Mouse (Mus musculus) ovary, postnatal 36 days (tissue): ENCODE measurements at regions not wholly inside any gene's neighbourhood (a gene's known extent, or its start where the extent isn't known, plus 50 kb on each side); places are given as distances from the start of the nearest gene placed in this dataset.

Experiments used
- DNase-seq: peaks from one replicate; pipeline ENCODE4 v3.0.0; 2022; ENCODE audit warnings: low spot score, mixed read lengths

DNA sequence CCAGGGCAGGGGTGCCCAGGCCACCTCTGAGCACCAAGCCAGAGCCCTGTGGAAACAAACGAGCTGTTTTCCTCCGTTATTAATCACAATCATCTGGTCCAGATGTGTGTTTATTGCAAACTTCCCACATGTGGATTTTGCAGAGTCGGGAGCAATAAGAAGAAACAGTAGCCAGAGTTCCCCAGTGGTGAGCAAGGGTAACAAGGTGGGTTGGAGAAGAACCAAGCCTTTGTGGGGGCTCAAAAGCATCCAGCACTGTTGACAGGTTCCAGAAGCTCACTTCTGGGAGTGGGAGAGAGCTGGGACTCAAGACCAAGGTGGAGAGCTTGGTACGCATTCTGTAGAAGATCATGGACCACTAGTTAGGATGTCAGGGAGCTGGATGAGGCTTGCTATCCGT, 63.6 kb downstream of the Hif1an start:
- no peak for DNase-seq

DNA sequence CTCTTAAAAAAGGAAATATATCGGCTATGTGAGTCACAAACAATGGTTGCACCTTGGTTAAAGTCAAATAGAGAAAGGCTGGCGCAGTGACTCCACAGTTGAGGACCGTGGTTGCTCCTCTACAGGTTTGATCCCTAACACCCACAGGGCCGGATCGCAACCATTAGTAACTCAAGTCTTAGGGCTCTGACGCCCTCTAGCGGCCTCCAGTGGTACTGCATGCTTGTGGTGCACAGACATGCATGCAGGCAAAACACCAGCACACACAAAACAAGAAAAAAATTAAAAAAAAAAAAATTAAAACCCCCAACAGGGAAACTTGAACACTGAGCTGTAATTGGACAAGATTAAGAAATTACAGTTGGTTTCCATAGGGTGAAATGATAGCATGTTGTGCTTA, 67.1 kb downstream of the Hif1an start:
- DNase-seq, result no peak

DNA sequence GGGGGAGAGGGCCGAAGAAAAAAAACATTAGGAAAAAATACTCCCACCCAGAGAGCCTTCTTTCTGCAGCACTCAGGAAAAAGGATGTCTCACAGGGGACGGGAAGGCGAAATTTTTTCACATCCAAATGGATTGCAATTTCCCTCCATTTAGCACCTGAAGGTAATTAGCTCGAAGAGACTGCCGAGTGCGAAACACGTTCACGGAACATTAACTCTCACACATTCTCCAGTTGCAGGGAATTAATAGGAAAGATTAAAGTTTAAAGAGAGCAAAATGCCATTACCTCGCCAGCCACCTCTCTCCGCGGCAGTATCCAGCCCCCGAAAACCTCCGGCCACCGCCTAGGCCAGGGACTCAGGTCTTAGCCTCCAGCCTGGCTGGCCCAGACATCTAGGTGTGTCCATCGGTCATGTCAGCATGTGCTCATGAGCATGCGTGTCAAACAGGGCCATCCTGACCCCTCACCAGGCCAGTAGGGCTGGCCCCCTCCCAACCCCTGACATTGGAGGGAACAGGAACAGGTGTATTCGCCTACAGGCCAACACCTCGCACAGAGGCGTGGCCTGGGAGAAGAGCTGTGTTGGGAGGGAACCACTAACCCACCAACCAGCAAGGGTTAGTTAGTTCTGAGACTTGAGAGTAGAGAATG, 68.8 kb downstream of the Hif1an start:
- no peak for DNase-seq

DNA sequence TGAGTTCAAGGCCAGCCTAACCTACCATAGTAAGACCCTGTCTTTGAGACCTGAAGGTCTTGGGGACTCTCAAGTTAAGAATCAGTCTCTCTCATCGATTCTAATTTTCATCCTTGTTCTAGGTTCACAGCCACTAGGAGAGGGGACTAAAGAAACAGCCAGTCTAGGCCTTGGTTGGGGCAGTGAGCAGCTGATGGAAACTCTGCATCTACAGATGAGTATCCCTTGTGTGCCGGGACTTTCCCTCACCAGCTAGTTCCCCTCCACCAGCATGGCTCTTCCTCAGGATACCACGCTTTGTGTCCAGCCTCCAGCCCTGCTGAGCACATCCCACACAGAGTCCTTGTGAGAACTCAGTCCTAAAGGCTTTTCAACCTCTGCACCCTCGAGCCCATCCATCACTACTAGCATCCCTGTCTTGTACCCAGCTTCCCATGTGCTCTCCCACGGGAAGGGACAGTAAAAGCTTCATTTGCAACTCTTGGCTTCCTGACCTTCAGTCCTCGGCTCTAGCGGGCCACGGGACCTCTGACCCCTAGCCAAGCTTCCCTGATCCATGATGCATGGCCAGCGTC, 74.6 kb downstream of the Hif1an start:
- DNase-seq, result no peak

DNA sequence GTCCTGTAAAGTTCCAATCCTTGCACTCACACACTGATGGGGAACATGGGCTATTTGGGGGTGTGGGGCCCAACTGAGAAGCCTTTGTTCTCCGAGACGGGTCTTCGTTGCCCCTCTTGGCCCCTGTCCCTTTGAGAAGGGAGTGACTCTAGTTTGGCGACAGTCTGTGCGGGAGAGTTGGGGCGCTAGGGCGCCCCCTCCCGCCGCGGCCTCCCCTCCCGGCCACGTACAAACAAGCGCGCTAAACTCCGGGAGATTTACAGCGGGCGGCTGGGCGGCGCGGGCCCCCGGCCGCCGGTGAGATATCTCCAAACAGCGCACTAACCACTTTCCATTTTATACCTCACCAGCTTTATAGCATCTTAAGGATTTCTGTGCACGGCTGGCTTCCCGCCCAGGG, 77.4 kb downstream of the Hif1an start:
- no peak for DNase-seq

DNA sequence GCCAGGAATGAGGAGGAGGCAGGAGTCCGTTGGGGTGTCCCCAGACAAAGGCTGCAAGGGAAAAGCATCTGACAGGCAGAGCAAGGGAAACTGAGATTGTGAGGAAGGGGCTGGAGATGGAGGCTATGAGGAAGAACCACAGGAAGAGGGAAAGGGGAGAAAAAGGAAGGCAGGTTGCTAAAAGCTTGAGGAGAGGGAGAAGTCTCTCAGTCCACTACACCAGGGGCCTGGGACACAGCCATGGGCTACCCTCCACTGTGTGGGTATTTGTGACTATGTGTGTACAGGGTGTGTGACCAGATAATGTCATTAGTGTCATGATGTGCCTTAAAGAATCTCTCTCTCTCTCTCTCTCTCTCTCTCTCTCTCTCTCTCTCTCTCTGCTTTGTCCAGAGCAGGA, 77.9 kb downstream of the Hif1an start:
- no peak for DNase-seq

DNA sequence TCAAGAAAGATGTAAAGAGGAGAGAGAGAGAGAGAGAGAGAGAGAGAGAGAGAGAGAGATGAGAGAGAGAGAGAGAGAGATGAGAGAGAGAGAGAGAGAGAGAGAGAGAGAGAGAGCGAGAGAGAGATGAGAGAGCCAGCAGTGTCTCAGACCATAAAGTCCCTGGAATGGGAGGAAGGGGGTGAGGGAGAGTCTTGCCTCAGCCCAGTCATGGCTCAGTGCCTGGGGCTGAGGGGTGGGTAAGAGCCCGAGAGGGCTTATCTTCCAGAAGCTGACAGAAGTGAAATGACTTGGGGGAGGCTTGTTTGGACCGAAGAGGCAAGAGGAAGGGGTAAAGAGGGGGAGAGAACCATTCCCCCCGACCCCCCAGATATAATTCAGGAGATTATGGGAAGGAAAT, 79.6 kb downstream of the Hif1an start:
- no peak for DNase-seq

DNA sequence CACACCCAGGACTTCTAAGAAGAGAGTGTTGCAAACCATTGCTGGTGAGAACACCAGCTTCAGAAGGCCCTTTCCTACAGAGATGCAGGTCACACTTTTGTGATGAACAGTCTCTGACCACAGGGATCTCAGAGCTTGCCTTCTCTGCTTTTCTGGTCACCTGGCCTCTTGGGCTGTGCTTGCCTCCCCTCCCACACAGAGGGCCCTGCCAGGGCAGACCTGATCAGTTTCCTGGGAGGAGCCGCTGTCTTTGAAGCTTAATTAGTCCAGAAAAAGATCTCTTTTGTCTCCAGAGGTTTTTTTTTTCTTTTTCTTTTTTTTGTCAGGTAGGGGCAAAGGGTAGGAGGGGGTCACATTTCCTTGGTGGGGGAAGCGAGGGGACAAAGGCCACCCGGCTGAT, 81.7 kb downstream of the Hif1an start:
- no peak for DNase-seq

GRCm38 (mm10) chr19:44644929-44645328, 82.3 kb downstream of the Hif1an start:
- no peak for DNase-seq

DNA sequence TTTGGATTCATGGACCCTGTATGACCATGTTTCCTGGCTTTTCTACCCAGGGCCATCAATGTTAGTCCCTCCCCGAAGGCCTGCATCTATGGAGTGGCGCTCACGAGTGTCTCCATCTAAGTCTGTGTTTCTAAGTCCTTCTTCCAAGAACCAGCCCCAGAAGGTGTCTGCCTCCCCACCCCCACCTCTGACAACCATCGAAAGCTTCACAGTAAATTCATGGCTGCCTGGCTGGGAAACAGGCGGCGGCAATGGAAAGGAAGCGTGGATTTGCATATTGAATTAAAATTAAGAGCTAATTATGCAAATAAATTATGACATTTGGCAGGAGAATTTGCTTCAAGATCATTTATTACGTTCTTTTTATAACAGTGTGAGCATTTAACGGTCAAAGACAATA, 83.9 kb downstream of the Hif1an start:
- no peak for DNase-seq

GRCm38 (mm10) chr19:44649206-44649605, 86.6 kb downstream of the Hif1an start:
- no peak for DNase-seq

DNA sequence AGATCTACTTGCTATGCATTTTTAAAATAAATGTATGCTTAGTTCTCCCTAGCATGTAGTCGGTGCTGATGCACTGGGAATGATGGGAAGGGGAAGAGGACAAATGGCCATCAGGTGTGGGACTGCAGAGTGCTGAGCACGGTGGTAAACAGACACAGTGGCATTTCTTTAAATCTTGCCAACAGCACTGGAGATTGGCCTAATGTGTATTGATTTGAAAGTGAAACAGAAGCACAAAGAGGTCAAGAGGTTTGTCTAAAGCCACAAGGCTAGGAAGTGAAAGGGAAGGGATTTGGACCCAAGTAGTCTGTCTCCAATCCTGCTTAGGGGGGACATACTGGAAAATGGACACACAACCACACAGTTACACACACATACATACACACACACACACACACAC, 88.2 kb downstream of the Hif1an start:
- no peak for DNase-seq

- DNase-seq, result no peak
Observed at GRCm38 (mm10) chr19:44651605-44652004, 89.0 kb downstream of the Hif1an start.

DNA sequence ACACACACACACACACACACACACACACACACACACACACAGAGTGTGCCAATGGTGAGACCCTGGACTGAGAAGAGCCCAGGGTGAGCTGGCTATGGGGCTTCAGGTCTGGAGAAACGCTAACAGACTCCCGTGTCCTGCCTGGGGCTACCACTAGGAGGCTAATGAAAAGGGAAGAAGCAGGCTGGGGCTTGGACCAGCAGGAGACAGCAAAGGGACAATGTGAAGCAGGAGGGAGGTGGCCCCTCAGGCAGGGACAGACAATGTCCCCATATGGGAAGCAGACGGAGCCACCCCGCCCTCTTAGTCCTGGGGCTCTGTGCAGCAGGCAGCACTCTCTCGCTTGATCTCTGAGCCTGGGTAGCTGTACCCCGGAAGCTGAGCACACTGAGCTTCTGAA, 93.1 kb downstream of the Hif1an start:
- peak; percentile 18 for DNase-seq

DNA sequence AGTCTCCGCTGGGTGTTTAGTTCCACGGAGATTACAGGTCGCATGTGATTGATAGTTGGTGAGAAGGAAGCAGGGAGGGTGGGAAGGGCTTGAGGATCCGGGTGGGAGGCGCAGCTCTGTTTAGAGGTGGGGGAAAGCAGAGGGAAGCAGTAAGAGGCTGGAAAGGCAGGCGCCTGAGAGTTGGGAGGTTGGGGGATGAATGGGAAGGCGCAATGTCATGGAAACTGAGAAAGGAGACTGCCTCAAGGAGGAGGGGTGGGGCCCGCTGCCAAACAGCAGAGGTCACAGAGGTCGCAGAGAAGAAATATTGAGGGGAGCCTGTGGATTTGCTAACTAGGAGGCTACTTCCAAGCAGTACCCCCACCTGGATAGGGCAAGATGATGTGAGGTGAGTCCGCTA, 96.5 kb upstream of the Pax2 start:
- no peak for DNase-seq

DNA sequence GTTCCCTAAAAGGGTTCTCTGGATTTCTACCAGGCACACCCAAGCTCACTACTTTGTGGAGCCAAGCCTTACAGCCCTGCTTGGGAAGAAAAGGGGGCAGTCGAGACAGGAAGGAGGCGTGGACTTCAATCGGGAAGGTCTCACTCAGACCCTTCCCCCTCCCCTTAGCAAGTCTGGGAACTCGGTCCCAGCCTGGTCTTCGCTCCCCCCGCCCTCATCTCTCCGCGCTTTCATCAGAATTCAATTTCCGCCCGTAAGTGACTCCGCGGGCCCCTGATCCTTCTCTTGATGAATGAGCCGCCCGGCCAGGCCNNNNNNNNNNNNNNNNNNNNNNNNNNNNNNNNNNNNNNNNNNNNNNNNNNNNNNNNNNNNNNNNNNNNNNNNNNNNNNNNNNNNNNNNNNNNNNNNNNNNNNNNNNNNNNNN, 86.3 kb upstream of the Pax2 start:
- DNase-seq, result no peak

DNA sequence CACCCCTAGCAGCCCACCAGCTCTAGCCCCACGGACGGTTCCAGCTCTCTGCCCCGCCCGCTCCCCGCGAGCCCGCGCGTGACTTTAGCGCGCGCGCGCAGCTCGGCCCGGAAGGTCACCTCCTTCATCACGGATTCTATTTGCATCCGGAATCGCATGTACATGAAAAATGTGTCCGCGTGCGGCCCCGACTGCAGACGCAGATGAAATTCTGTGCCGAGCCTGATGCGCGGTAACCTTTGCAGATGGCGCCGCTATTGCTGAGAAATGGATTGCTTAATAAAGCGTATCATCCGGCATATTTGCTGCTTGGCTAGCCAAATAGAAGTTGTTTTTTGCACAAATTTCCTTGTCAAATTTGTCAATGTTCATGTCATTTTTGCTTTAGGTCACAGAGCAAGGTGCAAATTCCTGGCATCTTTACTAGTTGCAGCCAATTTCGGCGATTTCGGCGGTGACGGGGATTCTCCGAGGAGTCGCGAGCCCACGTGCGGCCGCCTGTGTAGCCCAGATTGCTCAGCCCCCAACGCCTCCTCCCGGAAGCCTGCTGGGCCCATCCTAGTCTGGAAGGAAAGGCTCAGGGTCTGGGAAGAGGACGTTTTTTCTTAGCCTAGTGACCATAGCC, 81.1 kb upstream of the Pax2 start:
- no peak for DNase-seq

- DNase-seq, result no peak
Observed at GRCm38 (mm10) chr19:44676555-44677120, 79.2 kb upstream of the Pax2 start.

DNA sequence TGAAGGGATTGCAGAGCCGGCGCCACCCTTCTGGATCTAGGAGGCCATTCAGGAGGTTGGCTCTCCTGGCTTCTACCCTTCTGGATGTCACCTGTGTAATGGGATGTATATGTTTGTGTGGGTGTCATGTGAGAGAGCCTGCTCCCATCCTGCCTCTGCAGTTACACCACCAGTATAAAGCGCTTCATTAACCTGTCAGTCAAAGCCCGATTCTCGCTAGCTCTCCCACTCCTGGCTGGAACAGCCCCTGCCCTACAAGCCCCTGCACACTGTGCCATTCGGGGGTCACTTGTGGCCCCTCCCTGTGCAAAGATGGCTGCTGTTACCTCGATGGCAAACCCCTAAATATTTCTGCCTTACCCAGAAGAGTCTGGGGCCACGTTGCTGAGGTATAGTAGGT, 78.5 kb upstream of the Pax2 start:
- no peak for DNase-seq

DNA sequence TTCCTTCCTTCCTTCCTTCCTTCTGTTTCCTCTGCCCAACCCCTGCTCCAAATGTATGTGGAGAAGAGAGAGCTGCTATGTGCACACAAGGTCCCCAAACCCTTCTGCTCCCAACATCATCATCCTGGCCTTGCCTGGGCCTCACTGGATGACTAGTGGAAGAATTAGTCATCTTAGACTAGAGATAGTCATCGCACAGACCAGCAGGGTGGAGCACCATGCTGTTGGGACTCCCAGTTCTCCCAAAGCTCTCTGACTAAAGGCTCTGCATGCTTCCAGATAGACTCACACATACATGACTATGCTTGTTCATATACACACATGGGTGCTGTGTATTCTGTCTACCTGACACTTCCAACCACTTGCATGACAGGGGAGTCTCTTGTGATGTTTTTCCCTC, 77.2 kb upstream of the Pax2 start:
- DNase-seq, result no peak

- DNase-seq, result no peak
Observed at GRCm38 (mm10) chr19:44681675-44682074, 74.2 kb upstream of the Pax2 start.

DNA sequence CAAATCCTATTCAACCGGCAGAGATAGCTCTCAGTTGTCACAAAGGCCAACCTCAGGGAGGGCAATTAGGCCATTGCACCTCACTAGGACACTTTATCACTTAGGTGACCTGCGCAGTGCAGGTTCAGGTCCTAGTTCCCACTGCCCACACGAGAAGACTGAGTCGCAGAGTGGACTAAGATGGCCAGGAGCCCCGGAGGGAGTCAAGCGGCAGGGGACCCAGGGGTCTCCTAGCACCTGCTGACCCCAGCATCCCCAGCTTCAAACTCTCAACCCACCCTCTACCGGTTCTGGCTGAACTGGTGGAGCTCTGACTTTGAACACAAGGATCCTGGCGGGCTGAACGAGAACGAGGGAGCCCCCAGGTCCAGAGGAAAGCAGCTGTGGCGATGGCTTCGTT, 72.7 kb upstream of the Pax2 start:
- DNase-seq, result no peak

DNA sequence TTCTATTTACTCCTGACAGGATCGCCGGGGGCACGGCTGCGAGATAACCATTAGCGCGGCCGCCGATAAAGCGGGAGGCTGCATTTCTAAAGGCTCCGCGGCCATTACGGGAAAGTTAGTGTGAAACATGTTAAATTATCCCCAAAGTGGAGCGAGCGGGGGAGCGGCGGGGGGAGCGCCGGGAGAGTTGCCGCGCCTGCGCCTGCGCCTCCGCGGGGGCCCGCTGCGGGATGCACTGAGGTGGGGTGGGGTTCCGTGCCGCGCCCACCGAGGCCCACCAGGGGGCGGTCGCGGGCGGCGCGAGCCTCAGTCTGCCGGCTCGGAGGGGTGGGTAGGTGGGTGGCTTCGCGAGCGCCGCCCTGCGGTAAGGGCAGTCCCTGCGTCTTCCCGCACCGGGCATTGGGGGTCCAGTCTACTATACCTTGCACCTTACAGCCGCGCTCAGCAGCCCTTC, 71.8 kb upstream of the Pax2 start:
- peak; percentile 15 for DNase-seq
